In the genomic region with DNA sequence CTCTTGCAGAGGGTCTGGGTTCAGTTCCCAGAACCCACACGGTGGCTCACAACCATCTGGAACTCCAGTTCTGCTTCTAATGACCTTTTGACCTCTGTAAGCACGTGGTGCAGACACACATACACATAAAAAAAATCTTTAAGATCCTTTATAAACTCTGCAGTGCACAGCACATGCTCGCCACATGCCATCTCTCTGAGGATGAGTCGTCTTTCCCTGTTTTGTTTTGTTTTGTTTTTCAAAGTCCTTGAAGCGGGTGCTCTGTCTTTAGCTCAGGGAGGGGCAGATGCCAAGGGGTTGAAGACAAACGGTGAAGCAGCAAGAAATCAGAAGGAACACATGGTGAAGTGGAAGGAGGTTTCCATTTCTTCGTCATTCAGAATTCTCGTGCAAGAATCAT, we compare ENCODE assay signal across 32 mouse cellular contexts.
"Had no signal": no experiment of that assay in that cellular context is flagged by ENCODE, and none has a peak within 500 bp of the region (broad histone marks: within the 10 kb centered on the region; RNA-seq: fewer than 3 reads in every experiment).

No protein-coding gene starts in this region.

- H3K27me3 ChIP-seq: limb, embryonic 12.5 days; limb, embryonic 13.5 days; limb, embryonic 15.5 days; liver, embryonic 12.5 days; liver, embryonic 13.5 days; liver, embryonic 15.5 days; lung, embryonic 15.5 days; megakaryocyte, embryonic 14.5 days; midbrain, embryonic 13.5 days; midbrain, embryonic 15.5 days had no signal

- H3K4me3 ChIP-seq: left cerebral cortex, adult 2 months; limb, embryonic 10.5 days; limb, embryonic 12.5 days; limb, embryonic 13.5 days; limb, embryonic 15.5 days; liver, embryonic 12.5 days; liver, embryonic 13.5 days; liver, embryonic 15.5 days; lung, embryonic 15.5 days; megakaryocyte, embryonic 14.5 days; midbrain, embryonic 10.5 days; midbrain, embryonic 12.5 days; midbrain, embryonic 13.5 days; midbrain, embryonic 15.5 days; myocyte had no signal

- H3K36me3 ChIP-seq: limb, embryonic 10.5 days; limb, embryonic 12.5 days; limb, embryonic 15.5 days; liver, embryonic 12.5 days; liver, embryonic 13.5 days; liver, embryonic 15.5 days; lung, embryonic 15.5 days; midbrain, embryonic 10.5 days; midbrain, embryonic 15.5 days had no signal

- DNase-seq: left cerebral cortex, postnatal 4 days; liver; liver, embryonic 13.5 days; liver, postnatal 0 days; lung, adult 18-20 months; lung, adult 2 months; lung, embryonic 14.5 days; lung, postnatal 10 days; lung, postnatal 14 days; lung, postnatal 36 days; lung, postnatal 4 days; midbrain, embryonic 14.5 days had no signal

- H3K9ac ChIP-seq: limb, embryonic 12.5 days; limb, embryonic 13.5 days; limb, embryonic 15.5 days; liver, embryonic 12.5 days; liver, embryonic 13.5 days; liver, embryonic 14.5 days; liver, embryonic 15.5 days; liver, postnatal 0 days; lung, embryonic 14.5 days; lung, embryonic 15.5 days; midbrain, embryonic 12.5 days; midbrain, embryonic 13.5 days; midbrain, embryonic 15.5 days had no signal

- H3K4me1 ChIP-seq: limb, embryonic 12.5 days; liver, embryonic 12.5 days; megakaryocyte, embryonic 14.5 days; midbrain, embryonic 12.5 days; midbrain, embryonic 13.5 days; midbrain, embryonic 15.5 days had no signal

- H3K4me2 ChIP-seq: limb, embryonic 12.5 days; limb, embryonic 13.5 days; limb, embryonic 15.5 days; liver, embryonic 11.5 days; liver, embryonic 12.5 days; liver, embryonic 13.5 days; liver, embryonic 15.5 days; lung, embryonic 14.5 days; lung, embryonic 15.5 days; midbrain, embryonic 11.5 days; midbrain, embryonic 12.5 days; midbrain, embryonic 13.5 days; midbrain, embryonic 15.5 days had no signal

- ATAC-seq: liver, embryonic 12.5 days; liver, postnatal 0 days; lung, postnatal 0 days; midbrain, embryonic 13.5 days; midbrain, embryonic 15.5 days; midbrain, embryonic 16.5 days had no signal

- H3K9me3 ChIP-seq: limb, embryonic 10.5 days; limb, embryonic 12.5 days; limb, embryonic 15.5 days; liver, embryonic 13.5 days; liver, embryonic 15.5 days; lung, embryonic 15.5 days; midbrain, embryonic 13.5 days; midbrain, embryonic 15.5 days had no signal

- H3K27ac ChIP-seq: left cerebral cortex, adult 2 months; limb, embryonic 12.5 days; limb, embryonic 13.5 days; limb, embryonic 15.5 days; liver, embryonic 12.5 days; liver, embryonic 13.5 days; liver, embryonic 14.5 days; liver, embryonic 15.5 days; lung, embryonic 15.5 days; macrophage; midbrain, embryonic 10.5 days; midbrain, embryonic 12.5 days; midbrain, embryonic 13.5 days; midbrain, embryonic 15.5 days had no signal
